Mouse (Mus musculus): ENCODE results near the gene Isl1.

Isl1 gene

DNA sequence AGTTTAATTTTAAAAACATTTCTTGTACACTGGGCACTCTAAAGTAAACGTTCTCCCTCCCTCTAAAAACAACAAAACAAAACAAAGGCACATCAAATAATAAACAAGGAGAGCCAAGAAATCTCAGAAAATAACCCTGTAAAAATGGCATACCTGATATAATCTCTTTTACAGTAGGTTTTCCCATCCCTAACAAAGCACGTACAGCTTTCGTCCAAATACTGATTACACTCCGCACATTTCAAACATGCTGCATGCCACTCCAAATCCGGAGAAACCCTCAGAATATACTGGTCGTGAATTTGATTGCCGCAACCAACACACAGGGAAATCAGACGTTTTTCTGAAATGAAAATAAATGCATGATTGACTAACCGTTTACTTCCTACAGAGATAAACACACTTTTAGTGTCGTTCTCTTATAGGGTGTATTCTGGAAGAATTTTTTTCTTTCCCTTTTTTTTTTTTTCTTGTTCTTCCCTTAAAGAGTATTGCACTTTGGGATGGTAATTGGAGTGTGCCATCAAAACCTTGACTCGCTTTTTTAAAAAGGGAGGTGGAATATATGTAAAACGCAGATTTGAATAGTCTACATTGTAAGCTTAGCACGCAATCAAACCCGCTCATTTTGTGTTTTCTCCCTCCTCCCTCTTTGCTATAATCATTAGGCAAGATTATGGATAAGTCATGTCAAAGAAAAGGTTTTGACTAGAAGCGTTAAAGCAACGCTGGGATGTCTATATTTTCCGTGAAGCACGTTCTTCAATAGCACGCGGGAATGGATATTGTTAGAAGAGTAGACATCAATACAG, 1.2 kb downstream of the Isl1 start:
- Histone ChIP-seq H3K36me3 (ENCODE audit: insufficient read depth, low read length) (no peaks in the 10 kb centered on the region), H3K4me1 (replicated peaks; ENCODE audit: low read depth, low read length) (peaks cover 18% of the 10 kb centered on the region), H3K27me3 (ENCODE audit: insufficient read depth, low read length) (peaks cover 83% of the 10 kb centered on the region), H3K9me3 (ENCODE audit: low read length) (no peaks in the 10 kb centered on the region), H3K4me3 (replicated peaks; ENCODE audit: low read length) (peak overlapping the region; percentile 89)
- TF ChIP-seq POU5F1 (IDR thresholded peaks at IDR 0.05; ENCODE audit: borderline replicate concordance, low read length) (no peak), NANOG (IDR thresholded peaks at IDR 0.05; ENCODE audit: borderline replicate concordance, low read length) (no peak)

DNA sequence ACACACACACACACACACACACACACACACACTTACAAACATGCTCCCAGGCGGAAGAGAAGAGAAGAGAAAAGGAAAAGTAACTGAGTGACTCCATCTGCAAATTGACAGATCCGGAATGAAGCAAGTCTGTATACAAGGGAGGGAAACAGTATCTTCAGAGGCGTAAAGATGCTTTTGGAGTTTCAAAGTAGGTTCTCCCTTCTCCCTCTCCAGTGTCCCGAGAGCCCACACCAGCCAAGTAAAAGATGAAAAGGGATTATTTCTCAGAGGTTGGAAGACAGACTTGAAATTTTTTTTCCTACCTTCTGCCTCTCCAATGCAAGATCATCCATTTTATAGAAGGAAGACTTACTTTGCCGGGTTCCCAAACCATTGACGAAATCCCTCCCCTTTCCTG, 2.9 kb downstream of the Isl1 start:
- peaks cover 88% of the 10 kb centered on the region for H3K27me3 ChIP-seq (ENCODE audit: insufficient read depth, low read length)
- H3K9me3 ChIP-seq (ENCODE audit: low read length) = no peaks in the 10 kb centered on the region
- H3K36me3 ChIP-seq (ENCODE audit: insufficient read depth, low read length) = no peaks in the 10 kb centered on the region
- H3K4me3 ChIP-seq (replicated peaks; ENCODE audit: low read length) = no peak overlapping the region
- H3K4me1 ChIP-seq (replicated peaks; ENCODE audit: low read depth, low read length) = peaks cover 28% of the 10 kb centered on the region
- TF ChIP-seq CTCF (conservative IDR thresholded peaks at IDR 0.05; ENCODE audit: low read length) = no peak
- TF ChIP-seq NANOG (IDR thresholded peaks at IDR 0.05; ENCODE audit: borderline replicate concordance, low read length) = no peak
- TF ChIP-seq POU5F1 (IDR thresholded peaks at IDR 0.05; ENCODE audit: borderline replicate concordance, low read length) = no peak

GRCm38 (mm10) chr13:116305721-116306120, 3.8 kb downstream of the Isl1 start:
- TF ChIP-seq NANOG (IDR thresholded peaks at IDR 0.05; ENCODE audit: borderline replicate concordance, low read length) (no peak), POU5F1 (IDR thresholded peaks at IDR 0.05; ENCODE audit: borderline replicate concordance, low read length) (no peak), CTCF (conservative IDR thresholded peaks at IDR 0.05; ENCODE audit: low read length) (no peak)
- Histone ChIP-seq H3K27me3 (ENCODE audit: insufficient read depth, low read length) (peaks cover 87% of the 10 kb centered on the region), H3K36me3 (ENCODE audit: insufficient read depth, low read length) (no peaks in the 10 kb centered on the region), H3K4me1 (replicated peaks; ENCODE audit: low read depth, low read length) (peaks cover 28% of the 10 kb centered on the region), H3K9me3 (ENCODE audit: low read length) (no peaks in the 10 kb centered on the region), H3K4me3 (replicated peaks; ENCODE audit: low read length) (no peak overlapping the region)

DNA sequence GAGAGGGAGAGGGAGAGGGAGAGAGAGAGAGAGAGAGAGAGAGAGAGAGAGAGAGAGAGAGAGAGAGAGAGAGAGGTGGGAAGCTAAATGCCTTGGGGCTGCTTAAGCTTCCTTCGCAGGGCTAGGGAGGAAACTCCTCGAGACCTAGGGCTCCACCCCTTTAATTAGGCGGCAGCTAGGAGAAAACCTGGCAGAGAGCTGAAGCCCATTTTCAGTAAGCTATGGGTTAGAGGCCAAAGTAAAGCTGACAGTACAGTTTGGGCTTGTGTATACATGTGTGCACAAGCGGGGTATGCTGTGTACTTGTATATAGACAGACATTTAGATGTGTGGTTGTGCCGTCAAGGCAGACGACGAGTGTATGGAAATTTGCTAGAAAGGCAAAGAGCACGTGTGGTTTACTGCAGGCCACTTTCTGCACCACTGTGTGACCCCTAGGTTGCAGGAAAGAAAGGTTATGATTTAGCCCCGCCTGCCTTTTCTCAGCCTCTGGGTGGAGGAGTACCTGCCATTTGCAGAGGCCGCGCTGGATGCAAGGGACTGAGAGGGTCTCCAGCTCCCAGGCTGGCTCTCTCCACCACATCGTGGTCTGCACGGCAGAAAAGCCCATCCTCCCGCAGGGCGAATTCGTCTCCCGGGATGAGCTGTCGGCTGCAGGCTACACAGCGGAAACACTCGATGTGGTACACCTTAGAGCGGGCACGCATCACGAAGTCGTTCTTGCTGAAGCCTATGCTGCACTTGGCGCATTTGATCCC, 4.6 kb downstream of the Isl1 start:
- peaks cover 79% of the 10 kb centered on the region for H3K27me3 ChIP-seq (ENCODE audit: insufficient read depth, low read length)
- no peaks in the 10 kb centered on the region for H3K36me3 ChIP-seq (ENCODE audit: insufficient read depth, low read length)
- no peaks in the 10 kb centered on the region for H3K9me3 ChIP-seq (ENCODE audit: low read length)
- H3K4me1 ChIP-seq (replicated peaks; ENCODE audit: low read depth, low read length) = peaks cover 24% of the 10 kb centered on the region
- H3K4me3 ChIP-seq (replicated peaks; ENCODE audit: low read length) = peak overlapping the region; percentile 66
- TF ChIP-seq CTCF (conservative IDR thresholded peaks at IDR 0.05; ENCODE audit: low read length) = no peak
- TF ChIP-seq POU5F1 (IDR thresholded peaks at IDR 0.05; ENCODE audit: borderline replicate concordance, low read length) = no peak
- TF ChIP-seq NANOG (IDR thresholded peaks at IDR 0.05; ENCODE audit: borderline replicate concordance, low read length) = no peak

DNA sequence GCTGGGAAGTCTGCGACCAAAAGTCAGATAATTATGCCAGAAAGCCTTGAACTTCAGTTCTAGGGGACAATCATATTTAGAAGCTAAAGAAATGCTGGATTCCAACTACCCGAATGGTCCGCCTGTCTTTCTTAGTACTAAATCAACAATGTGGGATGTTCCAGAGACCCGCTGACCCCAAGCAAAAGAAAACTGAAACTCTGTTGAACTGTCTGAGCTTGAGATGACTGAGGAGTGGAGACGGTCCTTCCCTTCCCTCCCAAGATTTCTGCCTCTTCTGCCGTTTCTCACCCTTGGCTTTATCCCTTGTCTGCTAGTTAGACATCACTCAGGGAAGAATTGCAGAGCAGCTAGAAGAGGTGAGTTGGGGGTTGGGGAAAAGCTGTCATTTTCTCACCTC, 5.7 kb downstream of the Isl1 start:
- peaks cover 6% of the 10 kb centered on the region; the same call in 1 of the 2 replicates for H3K9me3 ChIP-seq (ENCODE audit: low read length)
- peaks cover 81% of the 10 kb centered on the region for H3K27me3 ChIP-seq (ENCODE audit: insufficient read depth, low read length)
- H3K4me3 ChIP-seq (replicated peaks; ENCODE audit: low read length) = no peak overlapping the region
- peaks cover 24% of the 10 kb centered on the region for H3K4me1 ChIP-seq (replicated peaks; ENCODE audit: low read depth, low read length)
- no peaks in the 10 kb centered on the region for H3K36me3 ChIP-seq (ENCODE audit: insufficient read depth, low read length)
- no peak for TF ChIP-seq POU5F1 (IDR thresholded peaks at IDR 0.05; ENCODE audit: borderline replicate concordance, low read length)
- no peak for TF ChIP-seq CTCF (conservative IDR thresholded peaks at IDR 0.05; ENCODE audit: low read length)
- no peak for TF ChIP-seq NANOG (IDR thresholded peaks at IDR 0.05; ENCODE audit: borderline replicate concordance, low read length)

- Histone ChIP-seq H3K4me3 (replicated peaks; ENCODE audit: low read length) (peak overlapping the region; percentile 49), H3K4me1 (replicated peaks; ENCODE audit: low read depth, low read length) (peaks cover 26% of the 10 kb centered on the region), H3K36me3 (ENCODE audit: insufficient read depth, low read length) (no peaks in the 10 kb centered on the region), H3K27me3 (ENCODE audit: insufficient read depth, low read length) (peaks cover 76% of the 10 kb centered on the region), H3K9me3 (ENCODE audit: low read length) (peaks cover 7% of the 10 kb centered on the region; the same call in 1 of the 2 replicates)
- no peak for TF ChIP-seq POU5F1 (IDR thresholded peaks at IDR 0.05; ENCODE audit: borderline replicate concordance, low read length)
- no peak for TF ChIP-seq NANOG (IDR thresholded peaks at IDR 0.05; ENCODE audit: borderline replicate concordance, low read length)
Observed at GRCm38 (mm10) chr13:116302861-116303260, 6.6 kb downstream of the Isl1 start.

DNA sequence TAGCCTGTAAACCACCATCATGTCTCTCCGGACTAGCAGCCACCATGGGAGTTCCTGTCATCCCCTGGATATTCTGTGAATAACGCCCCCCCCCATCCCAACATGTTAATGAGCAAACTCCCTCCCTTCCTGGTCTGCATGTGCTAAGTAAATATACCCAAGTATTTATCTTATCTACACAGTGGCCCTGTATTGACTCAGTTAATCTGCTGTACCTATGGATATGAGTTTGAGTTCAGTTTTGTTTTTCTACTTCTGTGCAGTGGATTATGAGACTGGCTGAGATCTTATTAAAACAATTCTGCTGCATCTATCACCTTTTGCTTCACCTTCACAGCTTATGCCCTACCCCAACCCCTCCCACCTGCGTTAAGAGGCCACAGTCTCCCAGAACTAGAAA, 7.8 kb downstream of the Isl1 start:
- peaks cover 79% of the 10 kb centered on the region for H3K27me3 ChIP-seq (ENCODE audit: insufficient read depth, low read length)
- H3K9me3 ChIP-seq (ENCODE audit: low read length) = peaks cover 7% of the 10 kb centered on the region; the same call in 1 of the 2 replicates
- TF ChIP-seq CTCF (conservative IDR thresholded peaks at IDR 0.05; ENCODE audit: low read length) (no peak), POU5F1 (IDR thresholded peaks at IDR 0.05; ENCODE audit: borderline replicate concordance, low read length) (no peak), NANOG (IDR thresholded peaks at IDR 0.05; ENCODE audit: borderline replicate concordance, low read length) (no peak)

GRCm38 (mm10) chr13:116299241-116299640, 10.2 kb downstream of the Isl1 start:
- H3K9me3 ChIP-seq (ENCODE audit: low read length) = peaks cover 7% of the 10 kb centered on the region; the same call in 1 of the 2 replicates
- no peak overlapping the region for H3K4me3 ChIP-seq (replicated peaks; ENCODE audit: low read length)
- H3K4me1 ChIP-seq (replicated peaks; ENCODE audit: low read depth, low read length) = peaks cover 28% of the 10 kb centered on the region
- H3K27me3 ChIP-seq (ENCODE audit: insufficient read depth, low read length) = peaks cover 74% of the 10 kb centered on the region
- TF ChIP-seq NANOG (IDR thresholded peaks at IDR 0.05; ENCODE audit: borderline replicate concordance, low read length) = no peak
- TF ChIP-seq POU5F1 (IDR thresholded peaks at IDR 0.05; ENCODE audit: borderline replicate concordance, low read length) = no peak
- no peak for TF ChIP-seq CTCF (conservative IDR thresholded peaks at IDR 0.05; ENCODE audit: low read length)
- H3K36me3 ChIP-seq (ENCODE audit: insufficient read depth, low read length) = no peaks in the 10 kb centered on the region

More for the DNA sequence above, 7.8 kb downstream of the Isl1 start:
- Histone ChIP-seq H3K36me3 (ENCODE audit: insufficient read depth, low read length) (no peaks in the 10 kb centered on the region), H3K4me3 (replicated peaks; ENCODE audit: low read length) (no peak overlapping the region), H3K4me1 (replicated peaks; ENCODE audit: low read depth, low read length) (peaks cover 37% of the 10 kb centered on the region)

All from E14TG2a.4 (cell line).